Mouse (Mus musculus) heart, embryonic 15.5 days (tissue): Measurements from ENCODE around the gene Gm6164. TPM values are rescaled to one million over a fixed set of nuclear protein-coding genes. Genes with fewer than 3 reads are reported as not detected.
"Not testable (repeated sequence)": the region's sequence is repeated elsewhere in the genome, so short reads cannot be mapped to it uniquely, and the experiment has no call there.

Experiments used
- ATAC-seq: fragments of 200-750 bp; cut with Nextera tagmentation; replicated peaks from 2 replicates; pipeline ENCODE4 v1.8.0; 2017; ENCODE audit warnings: low read depth, moderate TSS enrichment; ENCODE audit not compliant: insufficient number of reproducible peaks, insufficient read depth, low FRiP score
- H3K27ac ChIP-seq: fragments of 300-500 bp; sonication (generic); 2 replicates; pipeline ENCODE4 v1.5.1; 2015; ENCODE audit warnings: mild to moderate bottlenecking, inconsistent platforms
- H3K27me3 ChIP-seq: fragments of 300-500 bp; sonication (generic); 2 replicates; pipeline ENCODE4 v1.6.1; 2015; ENCODE audit warnings: inconsistent platforms
- H3K36me3 ChIP-seq: fragments of 300-500 bp; sonication (generic); 2 replicates; pipeline ENCODE4 v1.6.1; 2015; ENCODE audit warnings: mild to moderate bottlenecking, inconsistent platforms
- H3K4me1 ChIP-seq: fragments of 300-500 bp; sonication (generic); replicated peaks from 2 replicates; pipeline ENCODE4 v1.6.1; 2015; ENCODE audit warnings: inconsistent platforms
- H3K4me2 ChIP-seq: fragments of 300-500 bp; sonication (generic); 2 replicates; pipeline ENCODE4 v1.6.1; 2015; ENCODE audit warnings: inconsistent platforms, mild to moderate bottlenecking, moderate library complexity
- H3K4me3 ChIP-seq: fragments of 300-500 bp; sonication (generic); 2 replicates; pipeline ENCODE4 v1.5.1; 2015; ENCODE audit warnings: mild to moderate bottlenecking, inconsistent platforms
- H3K9ac ChIP-seq: fragments of 300-500 bp; sonication (generic); 2 replicates; pipeline ENCODE4 v1.6.1; 2015; ENCODE audit warnings: mild to moderate bottlenecking, inconsistent platforms
- H3K9me3 ChIP-seq: fragments of 300-500 bp; sonication (generic); replicated peaks from 2 replicates; pipeline ENCODE4 v1.6.1; 2016; ENCODE audit warnings: inconsistent platforms
- WGBS: fragments of 180-500 bp; shearing (Covaris S2); methylation state at CpG from one replicate; pipeline ENCODE4 v1.1.7; 2015; ENCODE audit warnings: mixed read lengths; 5-methylcytosine and 5-hydroxymethylcytosine counted together
- polyA plus RNA-seq: library from polyadenylated mRNA; unstranded; fragments of >200 nt; fragmentation: Nextera tagmentation; extraction: Ambion mirVana; gene quantifications from 2 replicates; pipeline ENCODE4 v1.2.1, GENCODE M21; 2015

The Gm6164 gene
- not detected in 2 replicates for polyA plus RNA-seq

- H3K27ac ChIP-seq, H3K9ac ChIP-seq, H3K36me3 ChIP-seq, H3K4me1 ChIP-seq, H3K4me3 ChIP-seq, H3K4me2 ChIP-seq, H3K27me3 ChIP-seq, H3K9me3 ChIP-seq, ATAC-seq: not testable (repeated sequence)
- no CpG with 5 or more reads among the region's 2 CpGs for WGBS
Observed at GRCm38 (mm10) chr7:20205507-20205906, at the start of gene Gm6164. TSS of gene Gm6164 (minus strand) at chr7:20205607.

- not testable (repeated sequence) for H3K36me3 ChIP-seq, ATAC-seq, H3K27me3 ChIP-seq, H3K4me3 ChIP-seq, H3K9ac ChIP-seq, H3K9me3 ChIP-seq, H3K4me1 ChIP-seq, H3K4me2 ChIP-seq, H3K27ac ChIP-seq
- no CpG with 5 or more reads among the region's 2 CpGs for WGBS
Observed at GRCm38 (mm10) chr7:20233728-20234127, 28.3 kb upstream of the Gm6164 start, which contains the start of gene Gm4498. TSS of gene Gm4498 (minus strand) at chr7:20233828.

- H3K4me2 ChIP-seq, ATAC-seq, H3K9ac ChIP-seq, H3K4me1 ChIP-seq, H3K9me3 ChIP-seq, H3K36me3 ChIP-seq, H3K27me3 ChIP-seq, H3K27ac ChIP-seq, H3K4me3 ChIP-seq: not testable (repeated sequence)
- WGBS: no CpG with 5 or more reads among the region's 3 CpGs
Observed at GRCm38 (mm10) chr7:20193410-20193809, 12.0 kb downstream of the Gm6164 start, which contains the start of gene Vmn1r95. TSS of gene Vmn1r95 (plus strand) at chr7:20193710.

- ATAC-seq, H3K4me1 ChIP-seq, H3K4me2 ChIP-seq, H3K27me3 ChIP-seq, H3K27ac ChIP-seq, H3K36me3 ChIP-seq, H3K9me3 ChIP-seq, H3K9ac ChIP-seq, H3K4me3 ChIP-seq: not testable (repeated sequence)
- no CpG with 5 or more reads among the region's 3 CpGs for WGBS
Observed at GRCm38 (mm10) chr7:20168277-20168676, 37.1 kb downstream of the Gm6164 start, which contains the start of gene Vmn1r94. TSS of gene Vmn1r94 (minus strand) at chr7:20168377.

Other genes with a start within 250 kb of the Gm6164 start
- not detected in 2 replicates for gene Ceacam20, start 240.2 kb downstream of the Gm6164 start, polyA plus RNA-seq
- gene Nlrp9b, start 214.1 kb downstream of the Gm6164 start, polyA plus RNA-seq: not detected in 2 replicates
- not detected in 2 replicates for gene Vmn1r91, start 105.9 kb downstream of the Gm6164 start, polyA plus RNA-seq
- gene Gm16442, start 83.0 kb downstream of the Gm6164 start, polyA plus RNA-seq: not detected in 2 replicates
- gene Vmn1r93, start 66.5 kb downstream of the Gm6164 start, polyA plus RNA-seq: not detected in 2 replicates
- gene Vmn1r94, start 37.2 kb downstream of the Gm6164 start, polyA plus RNA-seq: not detected in 2 replicates
- not detected in 2 replicates for gene Vmn1r95, start 11.9 kb downstream of the Gm6164 start, polyA plus RNA-seq
- gene Gm4498, start 28.2 kb upstream of the Gm6164 start, polyA plus RNA-seq: not detected in 2 replicates
- gene Gm5890, start 57.2 kb upstream of the Gm6164 start, polyA plus RNA-seq: not detected in 2 replicates
- not detected in 2 replicates for gene Gm4133, start 128.5 kb upstream of the Gm6164 start, polyA plus RNA-seq
- not detected in 2 replicates for gene Gm5728, start 169.8 kb upstream of the Gm6164 start, polyA plus RNA-seq
- not detected in 2 replicates for gene Vmn1r100, start 212.3 kb upstream of the Gm6164 start, polyA plus RNA-seq
- not detected in 2 replicates for gene Vmn1r101, start 237.0 kb upstream of the Gm6164 start, polyA plus RNA-seq